Mouse (Mus musculus): ENCODE data around the gene 1700123K08Rik. TPM values are rescaled to one million over a fixed set of nuclear protein-coding genes. Genes with fewer than 3 reads are reported as not detected.
"Not testable (repeated sequence)": the region's sequence is repeated elsewhere in the genome, so short reads cannot be mapped to it uniquely, and the experiment has no call there.

1700123K08Rik gene
- not detected in 2 replicates for polyA plus RNA-seq (2016; fragmentation: Nextera tagmentation; extraction: Ambion mirVana)

GRCm38 (mm10) chr5:138564612-138565011 lies at the start of gene 1700123K08Rik:
TSS of gene 1700123K08Rik (minus strand) at chr5:138564712.
- not testable (repeated sequence) for H3K27ac ChIP-seq; H3K36me3 ChIP-seq; H3K4me3 ChIP-seq; H3K4me1 ChIP-seq; H3K27me3 ChIP-seq (ENCODE audit: low read depth, poor library complexity, severe bottlenecking); H3K9me3 ChIP-seq (replicated peaks); DNase-seq (ENCODE audit: low spot score)
- WGBS, result 88% methylated on average over 2 of the region's 2 CpGs

GRCm38 (mm10) chr5:138587396-138587795 lies 22.9 kb upstream of the 1700123K08Rik start:
- no peaks in the 10 kb centered on the region for H3K36me3 ChIP-seq
- H3K4me3 ChIP-seq, result no peak overlapping the region
- no peak overlapping the region for H3K27ac ChIP-seq
- H3K9me3 ChIP-seq (replicated peaks), result no peaks in the 10 kb centered on the region; the same call in 1 of the 2 replicates
- H3K27me3 ChIP-seq (ENCODE audit: low read depth, poor library complexity, severe bottlenecking), result no peaks in the 10 kb centered on the region
- no peaks in the 10 kb centered on the region for H3K4me1 ChIP-seq
- 94% methylated on average over 6 of the region's 6 CpGs for whole genome bisulfite sequencing
- no peak for DNase-seq (ENCODE audit: low spot score)

GRCm38 (mm10) chr5:138571623-138572022 lies 7.1 kb upstream of the 1700123K08Rik start:
- no peak overlapping the region for H3K4me3 ChIP-seq
- H3K4me1 ChIP-seq, result no peaks in the 10 kb centered on the region
- H3K36me3 ChIP-seq, result no peaks in the 10 kb centered on the region
- no peaks in the 10 kb centered on the region for H3K27me3 ChIP-seq (ENCODE audit: low read depth, poor library complexity, severe bottlenecking)
- H3K9me3 ChIP-seq (replicated peaks), result no peaks in the 10 kb centered on the region
- H3K27ac ChIP-seq, result no peak overlapping the region
- 58% methylated on average over 4 of the region's 4 CpGs for WGBS
- peak; percentile 48 for DNase-seq (ENCODE audit: low spot score)

DNA sequence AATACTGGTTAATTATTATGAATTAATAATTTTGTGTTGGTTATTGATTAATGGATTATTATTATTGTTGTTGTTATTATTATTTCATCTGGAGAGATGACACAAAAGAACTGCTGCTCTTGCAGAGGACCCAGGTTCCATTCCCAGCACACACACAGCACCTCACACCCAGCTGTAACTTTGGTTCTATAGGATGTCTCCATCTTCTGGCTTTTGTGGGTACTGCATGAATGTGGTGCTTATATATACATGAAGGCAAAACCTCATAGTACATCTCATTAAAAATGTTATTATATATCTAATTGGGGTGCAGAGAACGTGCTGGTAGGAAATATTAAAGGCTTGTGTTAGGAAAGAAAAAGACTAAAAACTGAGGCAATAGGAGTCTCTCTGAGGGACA lies 11.8 kb downstream of the 1700123K08Rik start:
- Histone ChIP-seq H3K9me3 (replicated peaks) (no peaks in the 10 kb centered on the region), H3K4me3 (no peak overlapping the region), H3K36me3 (no peaks in the 10 kb centered on the region), H3K4me1 (no peaks in the 10 kb centered on the region), H3K27ac (no peak overlapping the region), H3K27me3 (ENCODE audit: low read depth, poor library complexity, severe bottlenecking) (no peaks in the 10 kb centered on the region)
- 48% methylated on average over 1 of the region's 1 CpGs for WGBS
- no peak for DNase-seq (ENCODE audit: low spot score)

DNA sequence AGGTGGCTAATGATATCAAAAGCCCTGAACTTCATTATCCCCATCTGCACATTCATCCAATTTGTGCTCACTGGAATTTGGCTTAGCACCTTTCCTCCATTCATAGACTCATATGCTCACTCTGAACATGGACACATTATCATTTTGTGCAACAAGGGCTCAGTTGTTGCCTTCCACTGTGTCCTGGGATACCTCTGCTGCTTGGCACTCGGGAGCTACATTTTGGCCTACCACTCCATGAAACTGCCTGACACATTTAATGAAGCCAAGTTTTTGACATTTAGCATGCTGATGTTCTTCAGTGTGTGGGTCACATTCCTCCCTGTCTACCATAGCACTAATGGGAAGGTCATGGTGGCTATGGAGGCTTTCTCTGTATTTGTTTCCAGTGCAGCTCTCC lies 32.0 kb downstream of the 1700123K08Rik start:
- H3K27me3 ChIP-seq (ENCODE audit: low read depth, poor library complexity, severe bottlenecking), result no peaks in the 10 kb centered on the region
- no peaks in the 10 kb centered on the region for H3K36me3 ChIP-seq
- no peak overlapping the region for H3K27ac ChIP-seq
- H3K4me1 ChIP-seq, result no peaks in the 10 kb centered on the region
- H3K4me3 ChIP-seq, result no peak overlapping the region
- no peaks in the 10 kb centered on the region for H3K9me3 ChIP-seq (replicated peaks)
- no peak for DNase-seq (ENCODE audit: low spot score)
- 93% methylated on average over 1 of the region's 1 CpGs for WGBS

Small RNA genes within 50 kb of the gene (microRNA-seq; reads per million reads assigned to microRNA genes)
- gene Gm24082, result not detected

Other genes starting within 250 kb of the 1700123K08Rik start
- gene Pvrig, start 222.8 kb downstream of the 1700123K08Rik start, polyA plus RNA-seq (2016; fragmentation: Nextera tagmentation; extraction: Ambion mirVana), result not detected in 2 replicates
- 34.5 and 45.1 TPM in 2 replicates for gene Zfp157, start 123.2 kb downstream of the 1700123K08Rik start, polyA plus RNA-seq (2016; fragmentation: Nextera tagmentation; extraction: Ambion mirVana)
- 58.4 and 70.5 TPM in 2 replicates for gene Zfp68, start 55.0 kb upstream of the 1700123K08Rik start, polyA plus RNA-seq (2016; fragmentation: Nextera tagmentation; extraction: Ambion mirVana)
- gene A430033K04Rik, start 58.1 kb upstream of the 1700123K08Rik start, polyA plus RNA-seq (2016; fragmentation: Nextera tagmentation; extraction: Ambion mirVana), result 9.3 and 13.4 TPM in 2 replicates
- gene Fam20c, start 189.8 kb upstream of the 1700123K08Rik start, polyA plus RNA-seq (2016; fragmentation: Nextera tagmentation; extraction: Ambion mirVana), result 1.1 and 1.3 TPM in 2 replicates